Mouse (Mus musculus): ENCODE measurements around the gene Sptssa. TPM values are rescaled to one million over a fixed set of nuclear protein-coding genes. Genes with fewer than 3 reads are reported as not detected.

The Sptssa gene
- total RNA-seq, 2 experiments from 2014 or later = 19.1 to 22.9 TPM

GRCm38 (mm10) chr12:54596715-54597114, 59.7 kb downstream of the Sptssa start:
- intact Hi-C loops (cut with DNase I; ENCODE audit: low total_unique reads) = no loop called here
- DNase-seq = no peak

Small RNA genes lying within 50 kb of the gene (microRNA-seq; reads per million reads assigned to microRNA genes)
- 0 reads per million in 2 experiments for gene Mir1892

Other genes with a start within 250 kb of the Sptssa start
- gene Eapp, start 39.3 kb upstream of the Sptssa start, total RNA-seq (2021) = 10 to 100 TPM; 17.5 to 19.6 TPM
- gene Snx6, start 139.1 kb upstream of the Sptssa start, total RNA-seq (2021) = 10 to 100 TPM; 20.9 to 23.5 TPM
- 100 to 1,000 TPM; 625 to 714 TPM for gene Cfl2, start 206.3 kb upstream of the Sptssa start, total RNA-seq (2021)

Measured in gastrocnemius, postnatal 14 days (tissue).